Mouse (Mus musculus): ENCODE results near the gene Havcr2. TPM values are rescaled to one million over a fixed set of nuclear protein-coding genes. Genes with fewer than 3 reads are reported as not detected.
A peak's percentile ranks its signal among the peaks of the same experiment; 100 is the strongest.
"Not testable (repeated sequence)": the region's sequence is repeated elsewhere in the genome, so short reads cannot be mapped to it uniquely, and the experiment has no call there.

Gene Havcr2
- total and polyA plus RNA-seq, 2 experiments from 2014 or later = 0.32 to 0.44 TPM

- WGBS = 80% methylated on average over 8 of the region's 8 CpGs
- no peaks in the 10 kb centered on the region for H3K4me1 ChIP-seq (ENCODE audit: insufficient read depth, low read length)
- H3K27ac ChIP-seq (ENCODE audit: low read depth, low read length) = no peak overlapping the region
- H3K36me3 ChIP-seq (ENCODE audit: insufficient read depth, low read length) = no peaks in the 10 kb centered on the region
- no peak overlapping the region for H3K4me2 ChIP-seq (ENCODE audit: low read depth, low read length, poor library complexity, severe bottlenecking)
- no peaks in the 10 kb centered on the region for H3K9me3 ChIP-seq (ENCODE audit: low read length)
- no peak overlapping the region for H3K9ac ChIP-seq (replicated peaks; ENCODE audit: low read length, poor library complexity, severe bottlenecking)
- no peak overlapping the region for H3K4me3 ChIP-seq (ENCODE audit: low read depth, low read length)
- TF ChIP-seq CTCF (IDR thresholded peaks at IDR 0.05) = no peak
- DNase-seq (ENCODE audit: low spot score) (no peak), ATAC-seq (ENCODE audit: low FRiP score) (no peak)
- H3K27me3 ChIP-seq (ENCODE audit: insufficient read depth, low read length) = no peaks in the 10 kb centered on the region
These were observed 33.4 kb upstream of the Havcr2 start for GRCm38 (mm10) chr11:46421086-46421888.

GRCm38 (mm10) chr11:46428131-46428530, 26.6 kb upstream of the Havcr2 start:
- H3K27me3 ChIP-seq (ENCODE audit: insufficient read depth, low read length); H3K36me3 ChIP-seq (ENCODE audit: insufficient read depth, low read length); DNase-seq (ENCODE audit: low spot score); H3K4me1 ChIP-seq (ENCODE audit: insufficient read depth, low read length); ATAC-seq (ENCODE audit: low FRiP score); H3K4me3 ChIP-seq (ENCODE audit: low read depth, low read length); H3K9ac ChIP-seq (replicated peaks; ENCODE audit: low read length, poor library complexity, severe bottlenecking); H3K27ac ChIP-seq (ENCODE audit: low read depth, low read length); H3K9me3 ChIP-seq (ENCODE audit: low read length); H3K4me2 ChIP-seq (ENCODE audit: low read depth, low read length, poor library complexity, severe bottlenecking): not testable (repeated sequence)
- WGBS = 45% methylated on average over 4 of the region's 4 CpGs

DNA sequence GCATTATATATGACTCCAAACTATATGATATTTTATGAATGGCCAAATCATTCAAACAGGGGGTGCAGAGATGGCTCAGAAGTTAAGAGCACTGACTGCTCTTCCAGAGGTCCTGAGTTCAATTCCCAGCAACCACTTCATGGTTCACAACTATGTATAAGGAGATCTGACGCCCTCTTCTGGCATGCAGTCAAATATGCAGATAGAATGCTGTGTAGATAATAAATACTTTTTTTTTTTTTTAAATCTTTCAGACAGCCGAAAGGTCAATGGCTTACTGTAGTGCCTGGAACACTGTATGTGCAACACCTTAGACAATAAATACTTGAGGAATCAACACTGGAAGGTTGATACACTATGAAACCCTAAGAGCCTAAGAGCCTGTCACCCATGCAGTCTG, 24.6 kb upstream of the Havcr2 start:
- Histone ChIP-seq H3K4me2 (ENCODE audit: low read depth, low read length, poor library complexity, severe bottlenecking) (no peak overlapping the region), H3K4me1 (ENCODE audit: insufficient read depth, low read length) (no peaks in the 10 kb centered on the region), H3K9me3 (ENCODE audit: low read length) (no peaks in the 10 kb centered on the region), H3K27ac (ENCODE audit: low read depth, low read length) (no peak overlapping the region), H3K27me3 (ENCODE audit: insufficient read depth, low read length) (no peaks in the 10 kb centered on the region), H3K4me3 (ENCODE audit: low read depth, low read length) (no peak overlapping the region), H3K36me3 (ENCODE audit: insufficient read depth, low read length) (no peaks in the 10 kb centered on the region), H3K9ac (replicated peaks; ENCODE audit: low read length, poor library complexity, severe bottlenecking) (no peak overlapping the region)
- 89% methylated on average over 2 of the region's 2 CpGs for WGBS
- DNase-seq (ENCODE audit: low spot score) (no peak), ATAC-seq (ENCODE audit: low FRiP score) (no peak)
- no peak for TF ChIP-seq CTCF (IDR thresholded peaks at IDR 0.05)

DNA sequence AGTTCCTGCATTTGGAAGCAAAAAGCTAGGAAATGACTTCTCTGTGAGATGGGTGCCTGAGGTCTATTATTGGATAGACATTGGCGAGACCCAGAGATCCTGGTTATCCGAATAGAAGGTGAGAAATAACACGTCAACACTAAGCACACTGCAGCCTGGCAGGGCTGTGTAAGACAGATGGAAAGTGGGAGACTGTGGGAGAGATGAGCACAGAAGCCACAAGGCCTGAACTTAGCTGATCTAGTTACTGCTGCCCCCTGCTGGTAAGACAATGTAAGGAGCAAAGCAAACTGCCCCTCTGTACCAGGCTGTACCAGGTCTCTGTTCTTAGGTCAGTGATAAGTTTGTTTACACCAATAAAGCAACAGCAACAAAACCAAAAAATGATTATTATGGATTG, 23.6 kb upstream of the Havcr2 start:
- H3K36me3 ChIP-seq (ENCODE audit: insufficient read depth, low read length) = no peaks in the 10 kb centered on the region
- WGBS = 24% methylated on average over 3 of the region's 3 CpGs
- H3K4me1 ChIP-seq (ENCODE audit: insufficient read depth, low read length) = no peaks in the 10 kb centered on the region
- H3K27ac ChIP-seq (ENCODE audit: low read depth, low read length) = no peak overlapping the region
- peak; percentile 87 for ATAC-seq (ENCODE audit: low FRiP score)
- H3K27me3 ChIP-seq (ENCODE audit: insufficient read depth, low read length) = no peaks in the 10 kb centered on the region
- no peak overlapping the region for H3K4me2 ChIP-seq (ENCODE audit: low read depth, low read length, poor library complexity, severe bottlenecking)
- peak; percentile 90 for TF ChIP-seq CTCF (IDR thresholded peaks at IDR 0.05)
- peak; percentile 93 for DNase-seq (ENCODE audit: low spot score)
- H3K4me3 ChIP-seq (ENCODE audit: low read depth, low read length) = no peak overlapping the region
- H3K9me3 ChIP-seq (ENCODE audit: low read length) = no peaks in the 10 kb centered on the region
- no peak overlapping the region for H3K9ac ChIP-seq (replicated peaks; ENCODE audit: low read length, poor library complexity, severe bottlenecking)

- Histone ChIP-seq H3K9ac (replicated peaks; ENCODE audit: low read length, poor library complexity, severe bottlenecking) (no peak overlapping the region), H3K27me3 (ENCODE audit: insufficient read depth, low read length) (no peaks in the 10 kb centered on the region), H3K36me3 (ENCODE audit: insufficient read depth, low read length) (no peaks in the 10 kb centered on the region), H3K4me1 (ENCODE audit: insufficient read depth, low read length) (no peaks in the 10 kb centered on the region), H3K4me2 (ENCODE audit: low read depth, low read length, poor library complexity, severe bottlenecking) (no peak overlapping the region), H3K27ac (ENCODE audit: low read depth, low read length) (no peak overlapping the region), H3K9me3 (ENCODE audit: low read length) (no peaks in the 10 kb centered on the region), H3K4me3 (ENCODE audit: low read depth, low read length) (no peak overlapping the region)
- no peak for TF ChIP-seq CTCF (IDR thresholded peaks at IDR 0.05)
- ATAC-seq (ENCODE audit: low FRiP score) (no peak), DNase-seq (ENCODE audit: low spot score) (no peak)
These were observed 19.4 kb upstream of the Havcr2 start for GRCm38 (mm10) chr11:46435363-46435762.

DNA sequence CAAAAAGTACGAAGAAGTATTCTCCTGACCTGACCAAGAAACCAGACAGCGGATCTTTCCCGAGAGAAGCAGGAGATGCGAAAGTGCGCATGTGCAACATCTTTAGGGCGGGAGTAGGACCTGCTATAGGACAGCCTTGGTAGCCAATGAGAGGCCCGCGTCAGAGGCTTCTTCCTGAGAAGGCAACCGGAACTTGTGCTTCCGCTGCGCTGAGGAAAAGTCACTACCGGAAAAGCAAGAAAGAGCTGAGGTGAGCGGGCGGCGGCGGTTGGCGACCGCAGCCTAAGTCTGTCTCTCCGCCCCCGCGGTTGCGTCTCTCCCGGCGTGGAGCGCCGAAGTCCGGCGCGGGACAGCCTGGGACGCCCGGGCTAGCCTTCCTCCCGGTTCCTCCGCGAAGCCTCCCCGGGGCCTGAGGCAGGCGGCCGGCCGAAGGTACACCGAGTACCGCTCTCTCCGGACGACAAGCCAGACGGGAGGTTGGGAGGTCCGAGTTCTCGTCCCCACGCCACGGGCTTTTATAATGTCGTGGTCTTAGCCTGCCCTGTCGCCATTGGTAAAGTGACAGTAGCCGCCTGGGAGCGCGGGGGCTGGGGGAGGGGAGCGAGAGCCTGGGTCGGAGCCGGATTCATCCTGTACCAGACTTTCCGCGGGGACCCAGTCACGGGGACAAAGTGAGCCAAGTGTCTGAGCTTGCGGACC, 17.8 kb upstream of the Havcr2 start, which contains the start of gene Med7:
Gene Med7, plus strand, starts transcription at position 166 of the 699 bp plus-strand sequence.
- no peaks in the 10 kb centered on the region for H3K9me3 ChIP-seq (ENCODE audit: low read length)
- H3K4me2 ChIP-seq (ENCODE audit: low read depth, low read length, poor library complexity, severe bottlenecking) = peak within 1 kb of the TSS; percentile 88
- WGBS = 0% methylated on average over 47 of the region's 59 CpGs
- no peaks in the 10 kb centered on the region for H3K27me3 ChIP-seq (ENCODE audit: insufficient read depth, low read length)
- no peaks in the 10 kb centered on the region for H3K4me1 ChIP-seq (ENCODE audit: insufficient read depth, low read length)
- peak within 1 kb of the TSS; percentile 86 for H3K27ac ChIP-seq (ENCODE audit: low read depth, low read length)
- no peak for TF ChIP-seq CTCF (IDR thresholded peaks at IDR 0.05)
- peak; percentile 99 for DNase-seq (ENCODE audit: low spot score)
- peak; percentile 100 for ATAC-seq (ENCODE audit: low FRiP score)
- peak within 1 kb of the TSS; percentile 88 for H3K4me3 ChIP-seq (ENCODE audit: low read depth, low read length)
- H3K9ac ChIP-seq (replicated peaks; ENCODE audit: low read length, poor library complexity, severe bottlenecking) = peak within 1 kb of the TSS; percentile 95
- H3K36me3 ChIP-seq (ENCODE audit: insufficient read depth, low read length) = no peaks in the 10 kb centered on the region

All from midbrain, postnatal 0 days (tissue).